Mouse (Mus musculus) liver, embryonic 14.5 days (tissue): ENCODE data around the gene Ppp2r1a. TPM values are rescaled to one million over a fixed set of nuclear protein-coding genes. Genes with fewer than 3 reads are reported as not detected.
A peak's percentile ranks its signal among the peaks of the same experiment; 100 is the strongest.

Source experiments
- ATAC-seq: fragments of 200-750 bp; cut with Nextera tagmentation; 2 replicates; pipeline ENCODE4 v1.8.0; 2017; ENCODE audit warnings: moderate number of reproducible peaks, mild to moderate bottlenecking, moderate library complexity; ENCODE audit not compliant: insufficient read depth
- DNase-seq, 3 experiments: peaks; one replicate each; pipeline ENCODE4 v3.0.0-alpha.2; 2012 to 2013; ENCODE audit warnings: low read depth in 3 of 3, low spot score in 3 of 3
- H3K27ac ChIP-seq: fragments of 300-500 bp; sonication (generic); 2 replicates; pipeline ENCODE4 v1.5.1; 2014; ENCODE audit warnings: moderate library complexity, mild to moderate bottlenecking, control low read depth, inconsistent platforms
- H3K27me3 ChIP-seq: fragments of 300-500 bp; sonication (generic); 2 replicates; pipeline ENCODE4 v1.6.1; 2014; ENCODE audit warnings: mild to moderate bottlenecking, low read length, moderate library complexity; ENCODE audit not compliant: control insufficient read depth, insufficient read depth
- H3K36me3 ChIP-seq: fragments of 300-500 bp; sonication (generic); replicated peaks from 2 replicates; pipeline ENCODE4 v1.6.1; 2014; ENCODE audit warnings: low read depth; ENCODE audit not compliant: control insufficient read depth, insufficient read depth
- H3K4me1 ChIP-seq, 2 experiments: fragments of 200-500 bp in 1 of 2; fragments of 300-500 bp in 1 of 2; sonication (generic) in 1 of 2; replicated peaks; 2 replicates each; pipeline ENCODE4 v1.6.1; 2012 to 2014; ENCODE audit warnings: antibody characterized with exemption in 1 of 2, inconsistent platforms in 1 of 2, low read length in 1 of 2; ENCODE audit not compliant: control insufficient read depth in 2 of 2, insufficient read depth in 2 of 2
- H3K4me2 ChIP-seq: fragments of 300-500 bp; sonication (generic); 2 replicates; pipeline ENCODE4 v1.6.1; 2014; ENCODE audit warnings: low read depth, mild to moderate bottlenecking, control low read depth, moderate library complexity
- H3K4me3 ChIP-seq, 2 experiments: fragments of 200-500 bp in 1 of 2; fragments of 300-500 bp in 1 of 2; sonication (generic) in 1 of 2; 2 replicates each; pipeline ENCODE4 v1.5.1; 2012 to 2014; ENCODE audit warnings: low read depth in 2 of 2, low read length in 2 of 2, mild to moderate bottlenecking in 2 of 2, control low read depth in 1 of 2, inconsistent platforms in 1 of 2, moderate library complexity in 1 of 2; ENCODE audit not compliant: insufficient read depth in 1 of 2
- H3K9ac ChIP-seq: fragments of 300-500 bp; sonication (generic); replicated peaks from 2 replicates; pipeline ENCODE4 v1.6.1; 2014; ENCODE audit warnings: mild to moderate bottlenecking, control low read depth, moderate library complexity
- H3K9me3 ChIP-seq: fragments of 300-500 bp; sonication (generic); 2 replicates; pipeline ENCODE4 v1.6.1; 2016; ENCODE audit warnings: low read length, mixed read lengths; ENCODE audit not compliant: control insufficient read depth
- CTCF ChIP-seq: IDR thresholded peaks from 2 replicates; pipeline ENCODE4 v1.5.1; 2016; ENCODE audit warnings: antibody characterized with exemption, low read depth, control low read depth
- EP300 ChIP-seq: IDR thresholded peaks from 2 replicates; pipeline ENCODE4 v1.6.1; 2016; ENCODE audit warnings: antibody characterized with exemption, low read depth
- WGBS: fragments of 180-500 bp; shearing (Covaris S2); extraction: QIAGEN DNeasy Blood & Tissue Kit; methylation state at CpG from one replicate; pipeline ENCODE4 v1.1.7; 2014; ENCODE audit not compliant: insufficient replicate concordance; 5-methylcytosine and 5-hydroxymethylcytosine counted together
- polyA plus RNA-seq, 2 experiments: library from polyadenylated mRNA; depleted of rRNA in 1 of 2; stranded (reverse) in 1 of 2; unstranded in 1 of 2; fragments of >200 nt; fragmentation: Nextera tagmentation in 1 of 2; extraction: Ambion mirVana in 1 of 2; gene quantifications; 2 replicates each; pipeline versions ENCODE4 v1.2.1 to v1.2.3; 2012 to 2014

The Ppp2r1a gene
- polyA plus RNA-seq (2012; rRNA removed) (46.0 and 54.5 TPM in 2 replicates), polyA plus RNA-seq (2014; fragmentation: Nextera tagmentation; extraction: Ambion mirVana) (82.4 and 82.5 TPM in 2 replicates)

DNA sequence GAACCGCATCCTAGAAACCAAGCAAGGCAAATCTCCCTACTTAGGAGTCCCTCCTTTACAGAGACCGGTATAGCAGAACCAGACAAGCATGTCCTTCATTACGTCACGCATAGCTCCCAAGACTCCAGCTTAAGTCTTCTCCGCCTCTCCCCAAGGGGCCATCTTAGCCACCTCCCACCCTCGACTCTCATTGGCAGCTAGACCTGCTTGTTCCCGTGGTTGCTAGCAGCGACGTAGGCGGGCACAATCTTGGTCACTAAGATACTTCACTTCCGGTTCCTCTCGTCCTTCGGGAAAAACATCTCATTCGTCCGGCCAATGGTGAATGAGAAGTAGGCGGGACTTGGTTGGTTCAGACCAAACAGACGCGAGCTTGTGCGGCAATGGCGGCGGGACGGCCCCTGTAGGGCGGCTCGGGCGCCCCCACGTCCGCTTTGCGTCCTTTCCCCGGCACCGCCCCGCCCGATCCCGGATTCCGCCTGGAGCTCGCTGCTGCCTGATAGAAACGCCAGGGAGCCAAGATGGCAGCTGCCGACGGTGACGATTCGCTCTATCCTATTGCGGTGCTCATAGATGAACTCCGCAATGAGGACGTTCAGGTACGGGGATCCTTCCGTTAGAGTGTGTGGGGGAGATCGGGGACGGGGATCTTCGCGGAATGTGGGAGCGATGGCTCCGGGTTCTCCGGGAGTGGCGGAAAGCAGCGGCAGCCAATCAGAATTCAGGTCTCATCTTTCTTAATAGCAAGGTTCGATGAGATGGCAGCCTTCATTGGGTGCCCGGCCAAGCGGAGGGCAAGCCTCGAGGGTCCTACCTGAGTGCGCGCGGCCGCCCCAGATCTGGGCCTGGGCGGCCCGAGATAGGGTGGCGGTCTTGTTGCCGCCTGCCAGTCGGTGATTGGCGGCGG, at the start of gene Ppp2r1a:
Gene Ppp2r1a (plus strand): TSS at position 327 of the 907 bp plus-strand sequence.
- peak; percentile 99 to 100 (median 100) for DNase-seq
- peak within 1 kb of the TSS; percentile 90 for H3K4me2 ChIP-seq
- H3K9me3 ChIP-seq, result no peaks in the 10 kb centered on the region
- peak within 1 kb of the TSS; percentile 87 for H3K9ac ChIP-seq
- H3K27me3 ChIP-seq, result no peaks in the 10 kb centered on the region; the same call in 1 of the 2 replicates
- WGBS, result under 1% methylated on average over 69 of the region's 69 CpGs
- H3K27ac ChIP-seq, result peak within 1 kb of the TSS; percentile 80
- H3K4me1 ChIP-seq, result peaks cover 10 to 17% of the 10 kb centered on the region in 2 experiments
- peak; percentile 33; the same call in 1 of the 2 replicates for TF ChIP-seq EP300
- 0 out of 2 replicates have a peak, but pooled peaks have one; percentile 21 for TF ChIP-seq CTCF
- no peaks in the 10 kb centered on the region for H3K36me3 ChIP-seq
- H3K4me3 ChIP-seq, result peak within 1 kb of the TSS; percentile 91 to 94
- ATAC-seq, result peak; percentile 97

DNA sequence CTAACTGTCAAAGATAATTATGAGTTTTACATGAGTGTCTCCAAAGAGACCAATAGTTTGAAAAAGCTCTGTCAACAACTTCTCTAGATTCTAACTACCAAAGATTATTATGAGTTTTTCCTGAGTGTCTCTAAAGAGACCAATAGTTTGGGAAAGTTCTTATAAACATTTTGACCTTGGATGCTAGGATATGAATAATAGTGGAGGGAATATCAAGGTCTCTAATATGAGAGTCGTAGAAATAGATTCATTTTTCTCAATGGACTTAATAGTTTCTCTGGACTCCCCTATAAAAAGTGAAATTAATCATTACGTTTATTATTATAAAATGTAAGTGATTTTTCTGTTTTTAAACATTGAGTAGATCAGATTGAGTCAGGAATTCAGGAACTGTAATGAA, 40.1 kb upstream of the Ppp2r1a start, which contains the start of gene Vmn1r231:
Gene Vmn1r231 (minus strand): TSS at position 101 of the 400 bp plus-strand sequence.
- whole genome bisulfite sequencing, result 28% methylated on average over 2 of the region's 2 CpGs

DNA sequence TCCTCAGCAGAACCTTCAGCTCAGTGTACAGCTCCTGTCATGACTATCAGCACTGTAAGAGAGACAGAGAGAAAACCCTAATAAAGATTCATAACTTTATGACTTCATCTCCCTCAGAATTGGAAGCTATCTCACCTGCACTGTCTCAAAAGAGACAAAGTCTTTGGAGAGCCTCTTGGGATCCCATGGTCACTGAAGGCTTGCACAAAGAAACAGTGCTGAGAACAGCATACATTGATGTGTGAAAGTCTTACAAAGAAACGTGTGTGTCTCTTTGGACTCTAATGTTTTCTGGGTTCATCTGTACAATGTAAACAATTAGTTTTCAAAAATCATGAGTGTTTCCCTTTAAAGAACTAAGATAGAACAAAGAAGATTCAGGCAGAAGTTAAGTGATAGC, 25.5 kb upstream of the Ppp2r1a start, which contains the start of gene Vmn1r232:
Gene Vmn1r232 (minus strand): TSS at position 101 of the 400 bp plus-strand sequence.
- DNase-seq (no peak), ATAC-seq (no peak)
- Histone ChIP-seq H3K9ac (no peak within 1 kb of the TSS), H3K9me3 (no peaks in the 10 kb centered on the region), H3K36me3 (no peaks in the 10 kb centered on the region), H3K4me1 (no peaks in the 10 kb centered on the region), H3K4me3 (no peak within 1 kb of the TSS), H3K27ac (no peak within 1 kb of the TSS), H3K27me3 (no peaks in the 10 kb centered on the region), H3K4me2 (no peak within 1 kb of the TSS)
- no peak for TF ChIP-seq EP300
- TF ChIP-seq CTCF, result no peak
- 28% methylated on average over 1 of the region's 1 CpGs for WGBS

More for the DNA sequence above, 40.1 kb upstream of the Ppp2r1a start, which contains the start of gene Vmn1r231:
- Histone ChIP-seq H3K36me3 (no peaks in the 10 kb centered on the region), H3K9ac (no peak within 1 kb of the TSS), H3K27me3 (no peaks in the 10 kb centered on the region), H3K4me2 (no peak within 1 kb of the TSS), H3K27ac (no peak within 1 kb of the TSS), H3K4me3 (no peak within 1 kb of the TSS), H3K4me1 (no peaks in the 10 kb centered on the region), H3K9me3 (no peaks in the 10 kb centered on the region)
- no peak for ATAC-seq
- TF ChIP-seq EP300 (no peak), CTCF (no peak)
- DNase-seq, result no peak

DNA sequence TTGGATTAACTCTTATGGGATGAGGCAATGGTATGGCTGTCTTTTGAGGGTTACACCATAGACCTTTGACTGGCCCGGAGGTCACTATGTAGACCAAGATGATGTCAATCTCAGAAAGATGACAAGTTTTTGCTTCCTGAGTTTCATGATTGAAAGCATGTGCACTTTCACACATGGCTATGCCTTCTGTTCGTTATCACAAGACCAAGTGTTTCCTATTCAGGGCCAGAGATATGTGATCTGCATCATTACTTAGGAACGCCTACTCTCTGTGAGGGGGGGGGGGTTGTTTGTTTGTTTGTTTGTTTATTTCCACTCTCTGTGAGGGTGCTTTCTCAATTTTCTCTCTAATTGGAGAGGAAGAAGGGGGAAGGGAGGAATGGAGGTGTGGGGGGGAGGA, 885 bp upstream of the Ppp2r1a start:
- WGBS, result 32% methylated on average over 3 of the region's 3 CpGs
- DNase-seq, result peak in 1 of 3 experiments; percentile 16
- no peaks in the 10 kb centered on the region for H3K9me3 ChIP-seq
- no peaks in the 10 kb centered on the region for H3K36me3 ChIP-seq
- H3K27ac ChIP-seq, result peak overlapping the region; percentile 80
- TF ChIP-seq CTCF (no peak), EP300 (no peak)
- peak overlapping the region; percentile 75 for H3K9ac ChIP-seq
- peaks cover 10 to 17% of the 10 kb centered on the region in 2 experiments for H3K4me1 ChIP-seq
- no peaks in the 10 kb centered on the region; the same call in 1 of the 2 replicates for H3K27me3 ChIP-seq
- no peak for ATAC-seq
- peak overlapping the region; percentile 86 to 91 for H3K4me3 ChIP-seq
- H3K4me2 ChIP-seq, result peak overlapping the region; percentile 87
